Mouse (Mus musculus): Measurements from ENCODE around the gene Prkcq.

- TF ChIP-seq CTCF (IDR thresholded peaks at IDR 0.05; ENCODE audit: insufficient read depth, low read depth, low read length) (no peak), POLR2A (IDR thresholded peaks at IDR 0.05; ENCODE audit: insufficient read depth, low read depth, low read length) (no peak)
Measured at GRCm38 (mm10) chr2:11181510-11181909, 9.6 kb downstream of the Prkcq start.

Measured in olfactory bulb, adult 2 months (tissue).